Mouse (Mus musculus): ENCODE measurements around the gene Ptger1.

Gene Ptger1

GRCm38 (mm10) chr8:83665969-83666865 lies at the start of gene Ptger1:
Gene Ptger1, plus strand, starts transcription at chr8:83666678.
- no peak for DNase-seq (ENCODE audit: low read depth, low spot score)

DNA sequence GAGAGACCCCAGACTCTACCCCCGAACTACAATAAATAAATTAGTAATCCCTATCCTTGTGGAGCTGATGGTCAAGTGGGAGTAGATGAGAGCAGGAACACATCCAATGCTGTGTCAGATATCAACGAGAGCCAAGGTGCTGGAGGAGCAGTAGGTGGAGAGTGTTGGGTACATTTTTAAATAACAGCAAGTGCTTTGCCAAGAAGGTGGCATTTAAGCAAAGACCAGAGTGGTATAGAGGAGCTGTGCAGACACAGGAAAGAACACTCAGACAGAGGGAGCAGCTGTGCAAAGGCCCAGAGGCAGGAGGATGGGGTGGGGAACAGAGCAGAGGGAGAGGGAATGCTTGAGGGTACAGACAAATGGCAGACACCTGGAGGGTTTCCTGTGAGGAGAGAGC lies 49.4 kb upstream of the Ptger1 start:
- no peak for DNase-seq (ENCODE audit: low read depth, low spot score)

DNA sequence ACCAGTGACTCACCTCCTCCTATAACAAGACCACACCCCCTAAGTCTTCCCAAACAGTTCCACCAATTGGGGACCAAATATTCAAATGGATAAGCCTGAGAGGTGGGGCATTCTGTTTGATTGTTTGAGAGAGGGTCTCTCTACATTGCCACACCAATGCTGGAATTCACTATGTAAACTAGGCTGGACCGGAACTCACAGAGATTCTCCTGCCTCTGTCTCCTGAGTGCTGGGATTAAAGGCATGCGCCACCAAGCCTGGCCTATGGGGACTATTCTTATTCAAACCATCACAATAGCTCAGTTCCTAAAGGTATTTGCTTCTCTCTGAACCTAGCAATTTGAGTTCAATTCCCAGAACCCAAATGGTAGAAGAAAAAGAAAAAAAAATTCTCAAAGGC lies 47.9 kb upstream of the Ptger1 start:
- no peak for DNase-seq (ENCODE audit: low read depth, low spot score)

GRCm38 (mm10) chr8:83619568-83620285 lies 46.8 kb upstream of the Ptger1 start:
- DNase-seq (ENCODE audit: low read depth, low spot score), result no peak

DNA sequence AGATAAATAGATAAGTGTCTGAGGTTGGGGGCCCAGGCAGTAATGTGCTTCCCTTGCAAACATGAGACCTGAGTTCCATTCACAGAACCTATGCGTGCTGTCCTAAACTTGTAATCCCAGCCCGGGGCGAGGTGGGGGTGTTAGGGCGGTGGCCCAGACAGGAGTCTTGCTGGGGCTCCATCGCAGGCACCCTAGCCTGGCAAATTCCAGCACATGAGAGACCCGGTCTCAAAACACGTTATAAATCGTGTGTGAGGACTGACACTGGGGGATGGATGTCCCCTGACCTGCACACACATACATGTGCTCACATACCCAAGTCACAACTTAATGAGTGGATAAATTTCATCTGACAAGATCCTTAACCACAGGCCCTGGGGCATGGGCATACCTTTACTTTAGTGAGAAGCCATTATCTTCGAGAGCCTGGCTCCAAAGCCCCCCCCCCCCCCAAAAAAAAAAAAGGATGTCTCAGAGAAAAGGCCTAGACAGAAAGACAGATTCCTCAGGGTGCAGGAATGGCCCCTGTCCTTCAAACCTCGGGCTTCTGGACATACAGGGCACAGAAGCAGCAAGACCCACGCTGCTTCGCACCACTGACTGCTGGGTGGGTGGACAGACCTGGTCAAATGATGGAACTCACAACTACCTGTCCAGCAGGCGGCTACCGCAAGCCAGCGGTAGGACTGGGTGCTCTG lies 44.6 kb upstream of the Ptger1 start:
- no peak for DNase-seq (ENCODE audit: low read depth, low spot score)

- DNase-seq (ENCODE audit: low read depth, low spot score), result peak; percentile 48
Measured at GRCm38 (mm10) chr8:83622389-83622989, 44.0 kb upstream of the Ptger1 start.

GRCm38 (mm10) chr8:83623549-83623948 lies 42.9 kb upstream of the Ptger1 start:
- DNase-seq (ENCODE audit: low read depth, low spot score), result no peak

DNA sequence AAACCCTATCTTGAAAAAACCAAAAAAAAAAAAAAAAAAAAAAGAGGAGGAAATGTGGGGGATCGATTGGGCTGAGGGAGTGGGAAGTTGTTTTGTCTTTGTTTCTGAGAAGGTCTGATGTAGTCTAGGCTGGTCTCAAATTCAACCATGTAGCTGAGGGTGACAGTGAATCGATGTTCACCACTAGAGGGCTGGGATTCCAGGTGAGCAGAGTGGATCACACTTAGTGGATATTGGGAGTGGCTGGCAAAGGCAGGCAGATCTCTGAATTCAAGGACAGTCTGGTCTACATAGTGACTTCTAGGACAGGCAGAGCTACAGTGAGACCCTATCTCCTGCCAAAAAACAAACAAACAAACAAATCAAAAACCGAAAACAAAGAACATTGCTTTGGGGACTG lies 41.7 kb upstream of the Ptger1 start:
- DNase-seq (ENCODE audit: low read depth, low spot score), result no peak

DNA sequence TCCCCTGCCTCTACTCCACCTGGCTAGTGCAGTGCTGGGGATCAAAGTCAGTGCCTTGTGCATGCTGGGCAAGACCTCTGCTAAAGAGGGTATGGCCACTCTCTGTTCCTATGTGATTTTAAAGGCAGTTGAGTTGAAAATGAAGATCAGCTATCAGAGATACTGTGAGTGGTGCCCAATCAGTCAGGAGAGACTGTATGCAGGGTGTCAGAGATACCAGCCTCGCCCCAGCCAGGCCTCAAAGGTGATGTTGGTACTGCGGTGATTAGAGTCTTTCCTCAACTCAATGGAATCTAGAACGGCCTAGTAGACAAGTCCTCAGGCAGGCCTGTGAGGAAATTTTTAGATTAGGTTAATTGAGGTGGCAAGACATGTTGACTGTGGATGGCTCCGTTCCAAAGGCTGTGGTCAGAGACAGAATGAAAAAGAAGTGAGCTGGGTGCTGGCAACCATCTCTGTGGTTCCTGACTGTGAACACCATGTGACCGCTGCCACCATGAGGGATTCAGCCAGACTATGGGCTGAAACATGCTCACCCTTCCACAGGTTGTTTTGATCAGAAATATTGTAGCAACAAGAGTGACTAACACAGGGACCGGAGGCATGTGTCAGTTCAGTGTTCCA lies 40.7 kb upstream of the Ptger1 start:
- no peak for DNase-seq (ENCODE audit: low read depth, low spot score)

DNA sequence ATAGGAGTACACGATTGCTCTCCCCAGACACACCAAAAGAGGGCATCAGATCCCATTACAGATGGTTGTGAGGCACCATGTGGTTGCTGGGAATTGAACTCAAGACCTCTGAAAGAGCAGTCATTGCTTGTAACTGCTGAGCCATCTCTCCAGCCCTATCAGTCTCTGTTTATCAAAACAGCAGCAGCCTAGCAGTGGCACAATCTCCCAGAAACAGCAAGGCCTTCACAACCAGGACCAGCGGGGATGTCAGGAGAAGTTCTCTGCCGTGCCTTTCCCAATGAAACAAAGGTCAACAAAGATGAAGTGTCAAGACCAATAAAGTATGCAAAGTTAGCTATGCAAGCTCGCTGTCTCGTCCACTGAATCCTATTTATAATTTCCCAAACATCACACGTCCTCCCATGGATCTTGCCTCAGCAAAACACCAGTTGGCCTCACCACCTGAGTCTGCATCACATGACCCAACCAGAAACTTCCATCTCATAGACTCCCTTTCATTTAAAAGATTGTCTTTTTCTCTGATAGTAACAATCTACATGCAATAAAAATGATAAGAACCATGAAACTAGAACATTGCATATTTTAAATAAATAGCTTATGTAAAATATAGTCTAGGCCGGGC lies 34.3 kb upstream of the Ptger1 start:
- no peak for DNase-seq (ENCODE audit: low read depth, low spot score)

DNA sequence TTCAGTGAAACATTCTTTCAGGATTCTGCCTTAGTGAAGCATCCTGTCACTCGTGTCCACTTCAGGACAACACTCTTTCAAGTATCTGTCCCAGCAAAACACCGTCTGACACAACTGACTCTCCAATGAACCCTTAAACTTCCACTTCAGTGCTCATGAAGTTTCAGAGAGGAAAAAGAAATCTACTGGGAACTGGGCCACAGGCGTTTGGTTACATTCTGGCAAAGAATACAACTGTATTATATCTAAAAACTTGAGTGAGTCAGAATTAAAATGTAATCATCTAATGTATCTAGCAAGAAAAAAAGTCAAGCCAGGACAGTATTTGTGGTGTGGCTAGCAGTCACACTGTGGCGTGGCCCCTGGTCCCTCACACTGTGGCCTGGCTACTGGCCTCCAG lies 27.6 kb upstream of the Ptger1 start:
- no peak for DNase-seq (ENCODE audit: low read depth, low spot score)

DNA sequence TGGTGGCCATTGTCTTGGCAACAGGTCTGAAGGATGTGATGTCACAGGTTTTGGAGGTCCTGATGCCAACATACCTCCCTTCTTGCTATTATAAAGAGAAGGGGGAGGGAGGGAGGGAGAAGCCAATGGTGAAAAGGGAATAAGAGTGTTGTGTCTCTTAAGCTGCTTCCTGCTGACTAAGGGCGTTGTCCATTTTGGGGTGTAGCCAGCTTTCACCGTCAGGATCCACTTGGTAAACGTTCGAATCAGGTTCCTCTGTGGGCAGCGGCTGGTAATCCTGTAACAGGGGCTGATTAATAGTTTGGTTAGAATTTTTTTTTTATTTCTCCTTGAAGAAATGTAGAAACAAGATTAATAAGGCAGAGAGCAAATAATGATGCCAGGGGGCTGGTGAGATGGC lies 26.8 kb upstream of the Ptger1 start:
- DNase-seq (ENCODE audit: low read depth, low spot score), result no peak

- DNase-seq (ENCODE audit: low read depth, low spot score), result no peak
Measured at GRCm38 (mm10) chr8:83647511-83647910, 19.0 kb upstream of the Ptger1 start.

- DNase-seq (ENCODE audit: low read depth, low spot score), result no peak
Measured at GRCm38 (mm10) chr8:83648031-83648430, 18.4 kb upstream of the Ptger1 start.

GRCm38 (mm10) chr8:83649699-83650098 lies 16.8 kb upstream of the Ptger1 start:
- no peak for DNase-seq (ENCODE audit: low read depth, low spot score)

GRCm38 (mm10) chr8:83652030-83652743 lies 14.3 kb upstream of the Ptger1 start, which contains the start of gene Gipc1:
Gene Gipc1, plus strand, starts transcription at chr8:83652677.
- peak; percentile 94 for DNase-seq (ENCODE audit: low read depth, low spot score)

DNA sequence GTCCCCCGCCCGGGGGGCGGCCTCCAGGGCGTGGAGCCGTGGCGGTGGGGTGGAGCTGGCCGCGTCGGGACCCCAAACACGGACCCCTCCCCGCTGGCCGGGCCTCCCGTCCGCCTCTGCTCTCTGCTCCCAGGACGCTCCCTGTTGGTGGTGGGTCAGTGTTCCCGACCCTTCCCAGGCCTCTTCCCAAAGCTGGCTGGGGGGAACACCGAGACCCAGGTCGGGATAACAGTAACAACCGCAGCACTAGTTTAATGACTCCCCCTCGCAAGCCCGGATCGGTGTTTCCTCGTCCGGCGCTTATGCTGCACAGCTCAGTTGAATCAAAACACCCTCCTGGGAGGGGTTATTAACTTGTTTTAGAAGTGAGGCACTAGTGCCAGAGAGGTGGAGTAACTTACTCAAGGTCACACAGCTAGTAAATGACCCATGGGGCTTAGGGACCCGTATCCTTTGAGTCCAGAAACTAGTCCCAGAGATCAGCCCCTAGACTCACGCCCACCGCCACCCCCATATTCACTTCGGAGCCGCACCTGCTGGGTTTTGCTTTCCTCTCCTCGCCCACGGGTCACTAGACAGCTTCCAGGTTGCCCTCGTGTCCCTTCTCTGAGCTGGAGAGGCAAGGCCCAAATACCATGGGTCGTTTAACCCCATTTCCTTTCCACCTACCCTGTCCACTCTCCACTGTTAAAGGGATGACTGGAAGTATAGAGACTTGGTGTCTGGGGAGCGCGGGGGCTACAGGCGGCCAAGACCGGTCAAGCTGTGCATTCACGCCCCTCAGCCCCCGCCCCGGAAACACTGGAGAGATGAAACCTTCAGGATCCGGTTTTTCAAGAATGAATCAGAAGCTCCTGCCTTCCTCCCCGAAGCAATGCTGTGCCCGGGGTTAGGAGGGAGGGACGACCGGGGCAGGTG lies 13.5 kb upstream of the Ptger1 start:
- no peak for DNase-seq (ENCODE audit: low read depth, low spot score)

GRCm38 (mm10) chr8:83653662-83654017 lies 12.8 kb upstream of the Ptger1 start:
- DNase-seq (ENCODE audit: low read depth, low spot score), result no peak

DNA sequence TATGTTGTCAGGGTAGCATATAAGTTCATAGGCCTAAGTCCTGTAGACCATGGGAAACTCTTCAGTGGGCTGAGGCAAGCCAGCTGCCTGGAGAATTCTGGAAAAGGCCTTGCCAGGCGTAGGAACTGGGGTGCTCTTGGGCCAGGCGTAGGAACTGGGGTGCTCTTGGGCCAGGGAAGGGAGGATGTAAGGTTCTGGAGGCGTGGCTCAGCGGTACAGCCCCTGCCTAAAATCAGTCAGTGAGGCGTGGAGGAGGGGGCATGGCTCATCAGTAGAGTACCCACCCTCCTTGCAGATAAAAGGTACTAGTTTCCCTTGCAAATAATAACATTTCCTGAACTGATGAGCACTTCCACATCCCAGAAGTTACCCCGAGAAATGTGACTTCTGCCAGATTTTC lies 11.8 kb upstream of the Ptger1 start:
- no peak for DNase-seq (ENCODE audit: low read depth, low spot score)
